Mouse (Mus musculus): ENCODE data around the gene Ttc7b.

DNA sequence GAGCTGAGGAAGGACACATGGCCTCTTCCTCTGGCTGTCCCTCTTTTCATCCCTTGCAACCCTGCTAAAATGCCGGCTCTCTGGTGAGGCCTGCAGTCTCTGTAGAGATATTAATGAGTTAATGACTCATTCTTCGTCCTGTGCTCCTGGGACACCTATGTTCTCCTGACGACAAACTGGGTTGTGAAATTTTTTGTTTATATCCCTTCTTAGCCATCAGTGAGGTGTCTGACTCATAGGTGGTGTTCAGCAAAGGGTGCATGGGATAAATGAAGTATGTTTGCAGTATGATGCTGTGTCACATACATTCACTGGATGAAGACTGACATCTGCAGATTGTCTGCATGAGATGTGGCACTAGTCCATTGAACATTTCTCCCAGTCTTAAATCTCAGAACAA lies 262.8 kb downstream of the Ttc7b start:
- TF ChIP-seq POLR2A (IDR thresholded peaks at IDR 0.05; ENCODE audit: borderline replicate concordance, extremely low read depth, insufficient read depth, insufficient read length, poor library complexity, severe bottlenecking) (no peak), CTCF (IDR thresholded peaks at IDR 0.05; ENCODE audit: borderline replicate concordance, extremely low read depth, insufficient read depth, insufficient read length) (no peak)

Data from brain, embryonic 14.5 days (tissue).